Mouse (Mus musculus) liver, embryonic 14.5 days (tissue): ENCODE results near the gene Ube2cbp.

Source experiments
- CTCF ChIP-seq: IDR thresholded peaks from 2 replicates; pipeline ENCODE4 v1.5.1; 2016; ENCODE audit warnings: antibody characterized with exemption, low read depth, control low read depth
- EP300 ChIP-seq: IDR thresholded peaks from 2 replicates; pipeline ENCODE4 v1.6.1; 2016; ENCODE audit warnings: antibody characterized with exemption, low read depth

DNA sequence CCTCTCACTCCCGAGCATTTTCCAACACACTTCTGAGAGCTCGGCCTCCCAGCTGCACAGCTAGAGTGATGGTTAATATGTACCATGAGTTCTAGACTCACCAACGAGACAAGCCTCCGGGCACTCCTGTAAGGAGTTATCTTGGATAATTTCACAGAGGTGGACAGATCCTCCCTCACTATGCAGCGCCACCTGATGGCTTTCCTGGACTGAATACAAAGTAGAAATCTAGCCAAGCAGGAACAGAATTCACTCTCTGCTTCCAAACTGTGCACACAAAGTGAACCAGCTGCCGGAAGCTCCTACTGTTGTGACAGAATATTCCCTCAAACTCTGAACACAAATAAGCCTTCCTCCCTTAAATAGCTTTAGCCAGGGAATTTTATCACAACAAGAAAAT is 69.0 kb downstream of the Ube2cbp start:
- TF ChIP-seq CTCF = 0 out of 2 replicates have a peak, but pooled peaks have one; percentile 6
- no peak for TF ChIP-seq EP300
